Mouse (Mus musculus) limb, embryonic 15.5 days (tissue): ENCODE data around the gene Ppl. TPM values are rescaled to one million over a fixed set of nuclear protein-coding genes. Genes with fewer than 3 reads are reported as not detected.

Source experiments
- ATAC-seq: fragments of 200-750 bp; cut with Nextera tagmentation; 2 replicates; pipeline ENCODE4 v1.8.0; 2017; ENCODE audit warnings: low read depth, moderate TSS enrichment; ENCODE audit not compliant: insufficient number of reproducible peaks, low FRiP score, low TSS enrichment
- H3K27ac ChIP-seq: fragments of 300-500 bp; sonication (generic); 2 replicates; pipeline ENCODE4 v1.5.1; 2015; ENCODE audit warnings: moderate library complexity, mild to moderate bottlenecking, inconsistent platforms
- H3K27me3 ChIP-seq: fragments of 300-500 bp; sonication (generic); 2 replicates; pipeline ENCODE4 v1.6.1; 2015; ENCODE audit warnings: inconsistent platforms
- H3K36me3 ChIP-seq: fragments of 300-500 bp; sonication (generic); 2 replicates; pipeline ENCODE4 v1.6.1; 2015; ENCODE audit warnings: inconsistent platforms
- H3K4me1 ChIP-seq: fragments of 300-500 bp; sonication (generic); 2 replicates; pipeline ENCODE4 v1.6.1; 2015; ENCODE audit warnings: inconsistent platforms
- H3K4me2 ChIP-seq: fragments of 300-500 bp; sonication (generic); 2 replicates; pipeline ENCODE4 v1.6.1; 2015; ENCODE audit warnings: mild to moderate bottlenecking, inconsistent platforms
- H3K4me3 ChIP-seq: fragments of 300-500 bp; sonication (generic); 2 replicates; pipeline ENCODE4 v1.5.1; 2015; ENCODE audit warnings: mild to moderate bottlenecking, inconsistent platforms
- H3K9ac ChIP-seq: fragments of 300-500 bp; sonication (generic); 2 replicates; pipeline ENCODE4 v1.6.1; 2015; ENCODE audit warnings: inconsistent platforms
- H3K9me3 ChIP-seq: fragments of 300-500 bp; sonication (generic); 2 replicates; pipeline ENCODE4 v1.6.1; 2016; ENCODE audit warnings: inconsistent platforms
- WGBS: fragments of 180-500 bp; shearing (Covaris S2); methylation state at CpG from one replicate; pipeline ENCODE4 v1.1.7; 2015; 5-methylcytosine and 5-hydroxymethylcytosine counted together
- polyA plus RNA-seq: library from polyadenylated mRNA; unstranded; fragments of >200 nt; fragmentation: Nextera tagmentation; extraction: Ambion mirVana; gene quantifications from 2 replicates; pipeline ENCODE4 v1.2.1, GENCODE M21; 2015

The Ppl gene
- polyA plus RNA-seq, 1 experiment from 2014 or later: 79.3 TPM

GRCm38 (mm10) chr16:5146367-5147036 is 14.3 kb upstream of the Ppl start:
- no peak overlapping the region for H3K27ac ChIP-seq
- peaks cover 34% of the 10 kb centered on the region for H3K27me3 ChIP-seq
- no peaks in the 10 kb centered on the region for H3K36me3 ChIP-seq
- H3K4me1 ChIP-seq: peaks cover 13% of the 10 kb centered on the region
- 2% methylated on average over 26 of the region's 26 CpGs for WGBS
- H3K9me3 ChIP-seq: no peaks in the 10 kb centered on the region
- 0 out of 2 replicates have a peak overlapping the region, but pooled peaks have one; percentile 15 for H3K9ac ChIP-seq
- H3K4me2 ChIP-seq: peak overlapping the region; percentile 52
- peak overlapping the region; percentile 34 for H3K4me3 ChIP-seq
- peak; percentile 76 for ATAC-seq

- WGBS: under 1% methylated on average over 7 of the region's 7 CpGs
- ATAC-seq: no peak
- Histone ChIP-seq H3K27ac (no peak overlapping the region), H3K9me3 (no peaks in the 10 kb centered on the region), H3K36me3 (no peaks in the 10 kb centered on the region), H3K4me3 (no peak overlapping the region), H3K4me1 (peaks cover 13% of the 10 kb centered on the region), H3K27me3 (peaks cover 34% of the 10 kb centered on the region), H3K4me2 (no peak overlapping the region), H3K9ac (no peak overlapping the region)
These were observed 13.3 kb upstream of the Ppl start for GRCm38 (mm10) chr16:5145570-5145969.

- no peak overlapping the region for H3K9ac ChIP-seq
- no peak for ATAC-seq
These were observed 7.5 kb upstream of the Ppl start for GRCm38 (mm10) chr16:5139741-5140140.

DNA sequence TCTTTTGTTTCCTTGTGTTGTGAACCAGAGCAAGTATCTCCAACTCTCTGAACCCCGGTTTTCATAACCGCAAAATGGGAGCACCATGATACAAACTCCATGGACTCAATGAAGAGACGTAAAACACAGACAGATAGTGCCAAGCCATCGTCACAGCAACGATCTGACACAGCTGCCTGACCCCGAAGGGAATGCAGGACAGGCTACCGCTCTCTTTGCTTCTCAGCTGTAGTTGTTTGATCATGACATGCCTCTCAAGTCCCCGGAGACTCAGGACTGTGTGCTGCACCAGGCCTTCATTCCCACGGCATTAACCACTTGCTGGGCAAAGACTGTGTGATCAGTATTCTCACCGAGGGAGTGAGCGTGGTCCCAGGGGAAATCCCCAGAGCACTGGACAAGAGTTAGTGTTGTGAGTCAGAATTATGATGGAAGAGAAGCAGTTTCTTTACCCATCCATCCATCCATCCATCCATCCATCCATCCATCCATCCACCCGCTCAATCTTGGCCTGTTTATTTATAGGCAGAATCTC is 4.9 kb upstream of the Ppl start:
- Histone ChIP-seq H3K9ac (no peak overlapping the region), H3K36me3 (no peaks in the 10 kb centered on the region), H3K27ac (no peak overlapping the region; the same call in 1 of the 2 replicates), H3K27me3 (peaks cover 32% of the 10 kb centered on the region), H3K4me3 (no peak overlapping the region), H3K4me1 (peaks cover 26% of the 10 kb centered on the region), H3K9me3 (no peaks in the 10 kb centered on the region), H3K4me2 (no peak overlapping the region)
- 61% methylated on average over 12 of the region's 12 CpGs for WGBS
- no peak for ATAC-seq

More at GRCm38 (mm10) chr16:5139741-5140140, 7.5 kb upstream of the Ppl start:
- peaks cover 15% of the 10 kb centered on the region for H3K4me1 ChIP-seq
- no peaks in the 10 kb centered on the region for H3K9me3 ChIP-seq
- H3K27ac ChIP-seq: no peak overlapping the region
- 29% methylated on average over 4 of the region's 4 CpGs for WGBS
- H3K27me3 ChIP-seq: peaks cover 8% of the 10 kb centered on the region; the same call in 1 of the 2 replicates
- H3K4me2 ChIP-seq: no peak overlapping the region
- H3K4me3 ChIP-seq: no peak overlapping the region
- H3K36me3 ChIP-seq: no peaks in the 10 kb centered on the region

GRCm38 (mm10) chr16:5136505-5136904 is 4.3 kb upstream of the Ppl start:
- WGBS: 16% methylated on average over 4 of the region's 4 CpGs
- peaks cover 31% of the 10 kb centered on the region for H3K4me1 ChIP-seq
- H3K4me2 ChIP-seq: no peak overlapping the region
- no peak overlapping the region for H3K4me3 ChIP-seq
- no peaks in the 10 kb centered on the region for H3K36me3 ChIP-seq
- no peaks in the 10 kb centered on the region for H3K9me3 ChIP-seq
- peak overlapping the region; percentile 71 for H3K27ac ChIP-seq
- peaks cover 38% of the 10 kb centered on the region for H3K27me3 ChIP-seq
- ATAC-seq: no peak
- no peak overlapping the region for H3K9ac ChIP-seq

DNA sequence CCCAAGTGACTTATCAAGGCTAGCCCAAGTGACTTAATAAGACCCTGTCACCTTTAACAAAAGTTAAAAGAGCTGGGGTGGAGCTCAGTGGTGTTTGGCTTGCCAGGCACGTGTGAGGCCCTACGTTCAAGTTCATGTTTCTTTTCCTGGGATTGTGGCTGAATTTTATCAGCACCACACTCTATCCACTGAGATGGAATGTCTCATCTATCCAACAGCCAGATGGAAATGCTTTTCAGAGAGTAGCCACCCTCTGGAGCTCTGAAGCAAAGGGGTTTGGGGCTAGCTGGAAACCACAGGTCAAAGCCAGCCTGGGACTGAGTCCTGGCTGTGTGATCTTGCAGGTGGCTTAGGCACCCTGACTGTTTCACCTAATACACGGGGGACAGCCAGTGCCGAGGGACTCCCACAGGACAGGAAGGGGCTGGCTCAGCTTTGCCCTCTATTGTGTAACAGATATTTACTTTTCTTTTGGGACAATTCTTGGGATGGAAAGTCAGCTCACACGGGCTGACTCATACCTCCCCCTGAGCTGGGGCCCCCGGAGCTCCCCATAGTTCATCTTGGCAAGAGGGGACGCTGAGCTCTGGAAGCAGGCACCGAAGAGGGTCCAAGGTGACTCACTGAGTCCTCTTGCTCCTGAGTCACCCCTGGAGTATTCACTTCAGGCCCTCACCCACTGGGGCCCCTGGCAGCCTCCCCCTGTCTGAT is 3.5 kb upstream of the Ppl start:
- Histone ChIP-seq H3K4me2 (no peak overlapping the region), H3K4me1 (peaks cover 39% of the 10 kb centered on the region), H3K27ac (peak overlapping the region; percentile 71), H3K27me3 (peaks cover 46% of the 10 kb centered on the region), H3K9ac (no peak overlapping the region), H3K36me3 (no peaks in the 10 kb centered on the region), H3K4me3 (no peak overlapping the region), H3K9me3 (no peaks in the 10 kb centered on the region)
- ATAC-seq: no peak
- WGBS: 63% methylated on average over 8 of the region's 8 CpGs

- ATAC-seq: peak; percentile 78
These were observed 2.6 kb upstream of the Ppl start for GRCm38 (mm10) chr16:5134623-5135330.

DNA sequence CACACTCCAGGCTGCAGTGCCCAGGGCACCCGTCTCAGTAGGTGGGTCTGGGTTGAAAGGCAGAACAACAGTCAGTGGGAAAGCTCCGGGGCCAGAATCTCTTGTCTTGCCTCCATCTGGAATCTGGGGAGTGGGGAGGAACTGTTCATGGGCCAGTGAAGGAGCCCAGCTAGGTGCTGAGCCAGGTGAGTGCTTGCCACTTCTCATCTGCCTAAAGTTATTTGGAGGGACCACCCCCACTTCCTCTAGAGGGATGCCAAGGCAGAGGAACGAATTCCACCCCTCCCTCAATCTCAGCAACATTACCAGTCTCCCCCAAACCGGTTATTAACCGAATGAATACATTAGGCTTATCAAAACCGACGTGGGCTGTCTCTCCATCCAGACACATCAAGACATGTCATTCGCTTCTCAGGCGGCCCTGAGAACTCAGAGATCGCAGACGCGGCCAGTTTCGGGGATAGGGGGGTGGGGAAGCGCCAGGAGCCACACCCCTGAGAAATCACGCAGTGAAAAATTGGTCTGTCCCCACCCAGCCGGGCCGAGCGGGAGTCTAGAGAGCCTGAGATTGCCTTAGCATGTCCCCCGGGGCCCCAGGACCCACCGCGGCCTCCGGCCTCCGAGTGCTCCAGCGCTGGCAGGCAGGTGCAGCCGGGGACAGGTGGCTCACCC is 834 bp downstream of the Ppl start:
- peaks cover 37% of the 10 kb centered on the region for H3K4me1 ChIP-seq
- H3K9me3 ChIP-seq: no peaks in the 10 kb centered on the region
- no peaks in the 10 kb centered on the region for H3K36me3 ChIP-seq
- 0 out of 2 replicates have a peak overlapping the region, but pooled peaks have one; percentile 12 for H3K9ac ChIP-seq
- H3K27ac ChIP-seq: peak overlapping the region; percentile 65
- peak overlapping the region; percentile 51 for H3K4me2 ChIP-seq
- H3K4me3 ChIP-seq: peak overlapping the region; percentile 38
- no peak for ATAC-seq
- H3K27me3 ChIP-seq: peaks cover 70% of the 10 kb centered on the region
- WGBS: 2% methylated on average over 25 of the region's 25 CpGs

More at GRCm38 (mm10) chr16:5134623-5135330, 2.6 kb upstream of the Ppl start:
- Histone ChIP-seq H3K4me3 (no peak overlapping the region), H3K9ac (no peak overlapping the region), H3K4me1 (peaks cover 41% of the 10 kb centered on the region), H3K9me3 (no peaks in the 10 kb centered on the region), H3K27me3 (peaks cover 54% of the 10 kb centered on the region), H3K4me2 (no peak overlapping the region), H3K27ac (peak overlapping the region; percentile 71; the same call in 1 of the 2 replicates), H3K36me3 (no peaks in the 10 kb centered on the region)
- WGBS: 53% methylated on average over 14 of the region's 14 CpGs

GRCm38 (mm10) chr16:5130766-5131165 is 1.5 kb downstream of the Ppl start:
- Histone ChIP-seq H3K9me3 (no peaks in the 10 kb centered on the region), H3K4me2 (peak overlapping the region; percentile 51), H3K36me3 (no peaks in the 10 kb centered on the region), H3K27ac (peak overlapping the region; percentile 11; the same call in 1 of the 2 replicates), H3K4me1 (peaks cover 32% of the 10 kb centered on the region), H3K4me3 (peak overlapping the region; percentile 38), H3K9ac (no peak overlapping the region), H3K27me3 (peaks cover 66% of the 10 kb centered on the region)
- WGBS: 20% methylated on average over 4 of the region's 4 CpGs
- no peak for ATAC-seq

GRCm38 (mm10) chr16:5130196-5130595 is 2.0 kb downstream of the Ppl start:
- Histone ChIP-seq H3K27me3 (peaks cover 66% of the 10 kb centered on the region), H3K4me1 (peaks cover 32% of the 10 kb centered on the region), H3K4me3 (no peak overlapping the region), H3K4me2 (peak overlapping the region; percentile 51; the same call in 1 of the 2 replicates), H3K27ac (no peak overlapping the region), H3K9ac (no peak overlapping the region), H3K36me3 (no peaks in the 10 kb centered on the region), H3K9me3 (no peaks in the 10 kb centered on the region)
- ATAC-seq: no peak
- 47% methylated on average over 2 of the region's 2 CpGs for WGBS

DNA sequence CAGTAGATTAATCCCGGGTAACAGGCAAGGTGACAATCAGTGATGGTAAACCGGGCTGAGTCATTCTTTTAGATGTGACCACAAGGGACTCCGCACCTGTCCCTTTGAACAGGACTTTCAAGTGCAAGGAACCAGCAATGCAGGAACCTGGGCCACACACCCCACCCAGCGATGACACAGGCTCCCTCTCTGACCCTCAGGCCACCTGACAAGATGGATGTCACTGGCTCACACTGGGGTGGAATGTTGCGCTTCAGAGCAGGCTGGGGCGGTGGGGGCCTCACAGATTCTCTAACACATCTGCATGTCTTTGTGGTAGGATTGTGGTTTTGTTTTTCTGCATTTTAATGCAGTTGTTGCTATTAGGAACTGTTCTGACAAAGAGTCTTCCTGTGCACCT is 8.7 kb downstream of the Ppl start:
- no peaks in the 10 kb centered on the region for H3K9me3 ChIP-seq
- no peak overlapping the region for H3K4me2 ChIP-seq
- no peak for ATAC-seq
- H3K9ac ChIP-seq: no peak overlapping the region
- H3K27ac ChIP-seq: no peak overlapping the region
- peaks cover 23% of the 10 kb centered on the region for H3K27me3 ChIP-seq
- peaks cover 7% of the 10 kb centered on the region; the same call in 1 of the 2 replicates for H3K4me1 ChIP-seq
- 59% methylated on average over 6 of the region's 6 CpGs for WGBS
- H3K36me3 ChIP-seq: no peaks in the 10 kb centered on the region
- H3K4me3 ChIP-seq: no peak overlapping the region
